8 mouse cellular contexts compared by ENCODE assay signal in genomic region chr5:115193669-115194625, GRCm38 (mm10). TPM values are rescaled to one million over a fixed set of nuclear protein-coding genes. Genes with fewer than 3 reads are reported as not detected.
DNase-seq lines count a peak whose midpoint lies in the region; ATAC-seq lines count a peak whose summit lies in the region.

TSS of gene Cabp1 (minus strand) at chr5:115194381.

- under 1% methylated on average over 114 of the region's 116 CpGs for WGBS in hindbrain, embryonic 10.5 days

- DNase-seq in R1 (ENCODE audit: low read depth, low spot score): peak; percentile 77
- peak; percentile 77 for DNase-seq in embryo, embryonic 10 days (ENCODE audit: low spot score)
- DNase-seq in hindbrain, embryonic 10.5 days (ENCODE audit: low spot score): peak; percentile 66
- DNase-seq in layer of hippocampus, postnatal 36 days: peak in 1 of 2 experiments; percentile 54
- peak; percentile 52 for DNase-seq in lung, postnatal 14 days
- peak; percentile 82 for DNase-seq in right cerebral cortex, postnatal 14 days
- no peak for DNase-seq in c-Kit-positive CD71-positive TER-119-positive erythroid progenitor cells, embryonic 14.5 days (ENCODE audit: low spot score)

- H3K27ac ChIP-seq in hindbrain, embryonic 10.5 days: peak within 1 kb of the TSS; percentile 78

- no peaks in the 10 kb centered on the region for H3K9me3 ChIP-seq in hindbrain, embryonic 10.5 days

- H3K27me3 ChIP-seq in hindbrain, embryonic 10.5 days (ENCODE audit: insufficient read depth, poor library complexity, severe bottlenecking): peaks cover 96% of the 10 kb centered on the region

- H3K36me3 ChIP-seq in hindbrain, embryonic 10.5 days: no peaks in the 10 kb centered on the region

- H3K4me3 ChIP-seq in hindbrain, embryonic 10.5 days: peak within 1 kb of the TSS; percentile 76

- H3K4me1 ChIP-seq in hindbrain, embryonic 10.5 days (replicated peaks): peaks cover 51% of the 10 kb centered on the region

- ATAC-seq in CD4-positive, CD25-positive, alpha-beta regulatory T cell, adult 4 months: peak; percentile 68

RNA-seq across cellular contexts. Expression of gene Cabp1, which starts in this region (rescaled TPM):
- polyA plus RNA-seq in CD4-positive, CD25-positive, alpha-beta regulatory T cell, adult 4 months (2017; shearing (Covaris generic)): not detected
- polyA plus RNA-seq in hindbrain, embryonic 10.5 days (2016; fragmentation: Nextera tagmentation; extraction: Ambion mirVana): 2.3 and 6.1 TPM in 2 replicates
- total RNA-seq in layer of hippocampus, postnatal 36 days (2021): 100 to 1,000 TPM; 122 to 139 TPM

Comparison
In these comparisons a context has a peak if more than half of its experiments do, and no peak if none do; other contexts are left out.
1. Peak in ATAC-seq in CD4-positive, CD25-positive, alpha-beta regulatory T cell, adult 4 months; RNA of the gene not detected or under 1 TPM.